Mouse (Mus musculus): ENCODE data around the gene S1pr5. TPM values are rescaled to one million over a fixed set of nuclear protein-coding genes. Genes with fewer than 3 reads are reported as not detected.

The S1pr5 gene
- polyA plus RNA-seq, 1 experiment from 2014 or later: 0.13 TPM

- ATAC-seq (no peak), DNase-seq (ENCODE audit: low spot score) (no peak)
- Histone ChIP-seq H3K4me3 (ENCODE audit: low read depth, low read length) (no peak overlapping the region), H3K9me3 (ENCODE audit: low read length) (no peaks in the 10 kb centered on the region), H3K27ac (ENCODE audit: low read length) (no peak overlapping the region), H3K4me2 (replicated peaks; ENCODE audit: low read depth, low read length) (no peak overlapping the region), H3K27me3 (replicated peaks; ENCODE audit: insufficient read depth, low read length) (no peaks in the 10 kb centered on the region), H3K4me1 (ENCODE audit: insufficient read depth, low read depth, low read length) (no peaks in the 10 kb centered on the region), H3K36me3 (ENCODE audit: insufficient read depth, low read length) (peaks cover 30% of the 10 kb centered on the region), H3K9ac (replicated peaks; ENCODE audit: low read depth) (no peak overlapping the region)
- WGBS: 75% methylated on average over 5 of the region's 5 CpGs
- TF ChIP-seq CTCF (IDR thresholded peaks at IDR 0.05) (no peak), EP300 (IDR thresholded peaks at IDR 0.05) (no peak)
These were observed 29.5 kb upstream of the S1pr5 start for GRCm38 (mm10) chr9:21277776-21278175.

GRCm38 (mm10) chr9:21276307-21276706, 28.1 kb upstream of the S1pr5 start:
- TF ChIP-seq CTCF (IDR thresholded peaks at IDR 0.05): no peak
- TF ChIP-seq EP300 (IDR thresholded peaks at IDR 0.05): no peak
- no peak overlapping the region for H3K4me3 ChIP-seq (ENCODE audit: low read depth, low read length)
- no peaks in the 10 kb centered on the region for H3K9me3 ChIP-seq (ENCODE audit: low read length)
- DNase-seq (ENCODE audit: low spot score) (no peak), ATAC-seq (no peak)
- no peak overlapping the region for H3K4me2 ChIP-seq (replicated peaks; ENCODE audit: low read depth, low read length)
- peaks cover 36% of the 10 kb centered on the region for H3K36me3 ChIP-seq (ENCODE audit: insufficient read depth, low read length)
- no peaks in the 10 kb centered on the region for H3K27me3 ChIP-seq (replicated peaks; ENCODE audit: insufficient read depth, low read length)
- 81% methylated on average over 8 of the region's 8 CpGs for WGBS
- H3K27ac ChIP-seq (ENCODE audit: low read length): no peak overlapping the region
- H3K4me1 ChIP-seq (ENCODE audit: insufficient read depth, low read depth, low read length): no peaks in the 10 kb centered on the region
- no peak overlapping the region for H3K9ac ChIP-seq (replicated peaks; ENCODE audit: low read depth)

- H3K27ac ChIP-seq (ENCODE audit: low read length): no peak overlapping the region
- DNase-seq (ENCODE audit: low spot score): no peak
- ATAC-seq: no peak
- no peaks in the 10 kb centered on the region for H3K27me3 ChIP-seq (replicated peaks; ENCODE audit: insufficient read depth, low read length)
- 84% methylated on average over 12 of the region's 12 CpGs for WGBS
- H3K9me3 ChIP-seq (ENCODE audit: low read length): no peaks in the 10 kb centered on the region
- no peak overlapping the region for H3K4me3 ChIP-seq (ENCODE audit: low read depth, low read length)
- H3K36me3 ChIP-seq (ENCODE audit: insufficient read depth, low read length): peaks cover 41% of the 10 kb centered on the region
- H3K4me2 ChIP-seq (replicated peaks; ENCODE audit: low read depth, low read length): no peak overlapping the region
- TF ChIP-seq EP300 (IDR thresholded peaks at IDR 0.05): no peak
- TF ChIP-seq CTCF (IDR thresholded peaks at IDR 0.05): no peak
- no peaks in the 10 kb centered on the region for H3K4me1 ChIP-seq (ENCODE audit: insufficient read depth, low read depth, low read length)
- no peak overlapping the region for H3K9ac ChIP-seq (replicated peaks; ENCODE audit: low read depth)
These were observed 27.5 kb upstream of the S1pr5 start for GRCm38 (mm10) chr9:21275727-21276126.

- H3K27ac ChIP-seq (ENCODE audit: low read length): no peak overlapping the region
- H3K9ac ChIP-seq (replicated peaks; ENCODE audit: low read depth): no peak overlapping the region
- H3K36me3 ChIP-seq (ENCODE audit: insufficient read depth, low read length): peaks cover 47% of the 10 kb centered on the region
- no peak for TF ChIP-seq EP300 (IDR thresholded peaks at IDR 0.05)
- no peak for TF ChIP-seq CTCF (IDR thresholded peaks at IDR 0.05)
- no peak for DNase-seq (ENCODE audit: low spot score)
- 84% methylated on average over 7 of the region's 7 CpGs for WGBS
- no peaks in the 10 kb centered on the region for H3K27me3 ChIP-seq (replicated peaks; ENCODE audit: insufficient read depth, low read length)
- no peaks in the 10 kb centered on the region for H3K9me3 ChIP-seq (ENCODE audit: low read length)
- no peak overlapping the region for H3K4me2 ChIP-seq (replicated peaks; ENCODE audit: low read depth, low read length)
- ATAC-seq: no peak
- H3K4me1 ChIP-seq (ENCODE audit: insufficient read depth, low read depth, low read length): no peaks in the 10 kb centered on the region
- no peak overlapping the region for H3K4me3 ChIP-seq (ENCODE audit: low read depth, low read length)
These were observed 26.9 kb upstream of the S1pr5 start for GRCm38 (mm10) chr9:21275013-21275710.

- Histone ChIP-seq H3K9me3 (ENCODE audit: low read length) (no peaks in the 10 kb centered on the region), H3K27ac (ENCODE audit: low read length) (no peak overlapping the region), H3K9ac (replicated peaks; ENCODE audit: low read depth) (no peak overlapping the region), H3K4me3 (ENCODE audit: low read depth, low read length) (no peak overlapping the region), H3K4me2 (replicated peaks; ENCODE audit: low read depth, low read length) (no peak overlapping the region), H3K27me3 (replicated peaks; ENCODE audit: insufficient read depth, low read length) (no peaks in the 10 kb centered on the region), H3K36me3 (ENCODE audit: insufficient read depth, low read length) (peaks cover 52% of the 10 kb centered on the region), H3K4me1 (ENCODE audit: insufficient read depth, low read depth, low read length) (no peaks in the 10 kb centered on the region)
- DNase-seq (ENCODE audit: low spot score): no peak
- no peak for TF ChIP-seq CTCF (IDR thresholded peaks at IDR 0.05)
- no peak for TF ChIP-seq EP300 (IDR thresholded peaks at IDR 0.05)
- 89% methylated on average over 3 of the region's 3 CpGs for WGBS
- no peak for ATAC-seq
These were observed 26.1 kb upstream of the S1pr5 start for GRCm38 (mm10) chr9:21274336-21274735.

- peak; percentile 52 for ATAC-seq
These were observed 25.4 kb upstream of the S1pr5 start for GRCm38 (mm10) chr9:21273520-21274228.

More at GRCm38 (mm10) chr9:21273520-21274228, 25.4 kb upstream of the S1pr5 start:
- H3K4me3 ChIP-seq (ENCODE audit: low read depth, low read length): no peak overlapping the region
- H3K4me1 ChIP-seq (ENCODE audit: insufficient read depth, low read depth, low read length): no peaks in the 10 kb centered on the region
- no peaks in the 10 kb centered on the region for H3K27me3 ChIP-seq (replicated peaks; ENCODE audit: insufficient read depth, low read length)
- no peak for TF ChIP-seq EP300 (IDR thresholded peaks at IDR 0.05)
- no peak for TF ChIP-seq CTCF (IDR thresholded peaks at IDR 0.05)
- no peak for DNase-seq (ENCODE audit: low spot score)
- WGBS: 75% methylated on average over 7 of the region's 7 CpGs
- H3K9ac ChIP-seq (replicated peaks; ENCODE audit: low read depth): no peak overlapping the region
- H3K27ac ChIP-seq (ENCODE audit: low read length): no peak overlapping the region; the same call in 1 of the 2 replicates
- peaks cover 50% of the 10 kb centered on the region for H3K36me3 ChIP-seq (ENCODE audit: insufficient read depth, low read length)
- no peaks in the 10 kb centered on the region for H3K9me3 ChIP-seq (ENCODE audit: low read length)
- H3K4me2 ChIP-seq (replicated peaks; ENCODE audit: low read depth, low read length): no peak overlapping the region

Data from lung, postnatal 0 days (tissue).